Mouse (Mus musculus) inflammation-experienced regulatory T-cells, adult 6 months (primary cell): ENCODE data around the gene Ube2ql1. TPM values are rescaled to one million over a fixed set of nuclear protein-coding genes. Genes with fewer than 3 reads are reported as not detected.

Experiments
- ATAC-seq: one replicate; pipeline ENCODE4 v1.8.0; 2017
- polyA plus RNA-seq, 3 experiments: library from polyadenylated mRNA; unstranded; fragments of 100-300 nt; shearing (Covaris generic); gene quantifications; one replicate each; pipeline ENCODE4 v1.2.1; 2017

The Ube2ql1 gene
- polyA plus RNA-seq, 3 experiments from 2014 or later: not detected

DNA sequence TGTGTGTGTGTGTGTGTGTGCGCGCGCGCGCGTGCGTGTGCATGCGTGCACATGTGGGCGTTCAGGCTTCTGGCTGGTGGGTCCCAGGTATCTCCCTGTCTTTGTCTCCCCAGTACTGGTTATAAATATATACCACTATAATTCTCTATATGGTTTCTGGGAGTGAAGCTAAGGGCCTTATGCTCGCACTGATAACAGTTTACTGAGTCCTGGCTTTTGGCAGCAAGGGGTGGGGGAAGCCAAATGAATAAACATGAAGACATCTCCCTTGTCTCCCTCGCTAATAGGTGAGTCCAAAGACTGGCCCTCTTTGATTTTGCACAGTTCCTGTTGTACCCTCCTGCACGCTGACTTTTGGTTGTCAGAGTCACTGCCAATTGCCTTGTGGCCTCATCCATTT, 32.2 kb downstream of the Ube2ql1 start:
- ATAC-seq: no peak

- ATAC-seq: no peak
Observed at GRCm38 (mm10) chr13:69706919-69707318, 32.8 kb downstream of the Ube2ql1 start.

GRCm38 (mm10) chr13:69703505-69703904, 36.2 kb downstream of the Ube2ql1 start:
- ATAC-seq: no peak

DNA sequence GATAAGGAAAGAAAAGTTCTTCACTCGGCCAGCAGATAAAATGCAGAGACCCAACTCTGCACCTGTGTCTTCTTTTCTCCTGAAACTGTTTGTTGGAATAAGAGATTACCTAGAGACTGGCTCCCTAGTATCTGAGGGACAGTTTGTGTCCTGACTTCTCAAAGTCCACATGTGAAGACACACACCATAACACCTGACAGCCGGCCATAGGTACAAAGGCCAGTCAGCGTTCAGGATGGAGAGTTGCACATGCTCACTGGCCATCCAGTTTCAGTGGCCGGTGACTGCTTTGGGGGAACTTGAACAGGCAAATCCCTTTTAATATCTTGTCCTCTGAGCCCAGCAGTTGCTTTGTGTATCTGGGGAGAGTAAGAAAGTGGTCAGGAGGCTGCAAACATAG, 38.3 kb downstream of the Ube2ql1 start:
- ATAC-seq: no peak

DNA sequence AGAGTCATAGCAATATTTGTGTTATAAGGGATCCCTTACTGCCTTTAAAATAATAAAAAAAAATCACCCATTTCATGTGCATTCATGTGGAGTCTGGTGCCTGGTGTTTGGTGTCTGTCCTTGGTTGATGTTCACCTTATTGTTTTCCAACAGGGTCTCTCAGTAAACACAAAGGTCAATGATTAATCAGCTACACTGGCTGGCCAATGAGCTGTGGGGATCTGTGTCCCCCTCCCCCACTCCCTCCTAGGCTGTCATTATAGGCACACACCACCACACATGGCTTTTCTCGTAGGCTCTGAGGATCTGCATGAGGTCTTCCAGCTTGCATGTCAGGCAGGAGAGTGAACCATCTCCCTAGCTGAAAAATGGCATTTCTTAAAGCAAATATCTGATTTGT, 38.9 kb downstream of the Ube2ql1 start:
- no peak for ATAC-seq

DNA sequence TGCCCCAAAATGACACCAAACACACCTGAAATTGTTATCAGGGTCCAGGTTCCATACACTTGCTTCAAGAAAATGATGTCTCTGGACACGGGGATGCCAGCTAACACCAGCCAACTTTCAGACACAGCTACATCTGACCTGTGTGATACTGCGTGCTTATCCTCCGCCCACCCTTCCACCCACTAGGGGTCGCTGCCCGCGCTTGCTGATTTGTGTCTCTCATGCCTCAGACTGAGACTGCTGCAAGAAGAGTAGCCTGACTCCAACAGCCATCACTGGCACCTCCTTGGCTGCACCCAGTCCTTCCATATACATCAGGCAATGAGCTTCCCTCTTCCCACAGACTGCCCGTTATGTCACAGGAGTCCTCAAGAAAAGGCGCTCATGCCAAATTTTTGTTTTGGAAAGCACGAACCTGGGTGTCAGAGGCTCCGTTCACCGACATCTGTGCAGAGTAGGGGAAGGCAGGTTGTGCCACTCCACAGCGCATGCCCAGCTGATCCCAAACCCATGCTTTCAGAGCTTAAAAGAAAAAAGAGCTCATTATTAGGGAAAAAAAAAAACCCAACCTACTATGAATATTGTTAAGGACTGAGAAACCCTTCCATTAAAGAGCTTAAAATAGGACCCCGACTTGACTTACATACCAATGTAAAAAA, 43.2 kb downstream of the Ube2ql1 start:
- no peak for ATAC-seq

DNA sequence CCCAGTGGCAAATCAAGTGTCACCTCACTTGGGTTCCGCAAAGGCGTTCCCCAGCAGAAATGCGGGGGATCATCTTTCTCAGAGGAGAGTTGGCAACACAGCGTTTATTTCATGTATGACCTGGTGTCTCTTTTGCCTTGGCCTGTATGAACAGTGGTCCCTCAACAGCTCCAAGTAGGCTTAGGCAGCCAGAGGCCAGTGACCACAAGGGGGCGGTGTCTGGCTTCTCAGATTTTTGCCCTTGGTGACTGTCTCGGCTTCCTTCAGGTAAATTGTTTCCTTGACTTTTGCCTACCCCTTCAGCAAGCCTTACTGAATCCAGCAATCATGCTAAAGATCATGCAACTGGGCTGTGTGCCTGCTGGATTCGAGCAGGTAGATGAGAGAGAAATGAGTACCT, 48.6 kb downstream of the Ube2ql1 start:
- ATAC-seq: no peak

GRCm38 (mm10) chr13:69687023-69687422, 52.7 kb downstream of the Ube2ql1 start:
- no peak for ATAC-seq

GRCm38 (mm10) chr13:69685406-69685818, 54.3 kb downstream of the Ube2ql1 start:
- no peak for ATAC-seq

DNA sequence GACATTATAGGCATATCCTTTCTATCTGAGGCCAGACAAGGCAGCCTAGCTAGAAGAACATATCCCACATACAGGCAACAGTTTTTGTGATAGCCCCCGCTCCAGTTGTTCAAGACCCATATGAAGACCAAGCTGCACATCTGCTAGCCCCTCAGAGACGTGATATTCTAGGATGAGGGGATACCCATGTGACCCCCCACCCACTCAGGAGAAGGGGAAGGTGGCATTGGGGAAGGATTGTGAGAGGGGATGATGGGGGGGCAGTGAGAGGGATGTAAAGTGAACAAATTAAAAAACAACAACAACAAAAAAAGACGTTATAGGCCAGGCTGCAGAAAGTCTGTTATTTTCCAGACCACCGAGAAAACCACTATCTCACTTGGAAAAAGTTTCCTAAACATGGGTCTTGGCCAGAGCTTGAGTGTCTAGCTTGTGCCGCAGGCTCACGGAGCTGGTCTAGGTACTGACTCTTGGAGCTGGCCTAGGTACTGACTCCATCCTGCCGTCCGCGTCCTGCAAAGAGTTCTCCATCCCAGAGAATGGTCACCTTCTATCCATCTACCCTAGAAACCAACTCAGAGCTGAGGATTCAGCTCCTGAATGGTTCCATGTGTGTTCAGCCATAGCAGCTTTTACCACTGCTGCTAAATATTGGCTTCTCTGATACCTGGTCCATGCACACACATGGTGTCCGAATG, 65.6 kb downstream of the Ube2ql1 start:
- ATAC-seq: no peak

GRCm38 (mm10) chr13:69673197-69673920, 66.3 kb downstream of the Ube2ql1 start:
- no peak for ATAC-seq

GRCm38 (mm10) chr13:69672565-69672964, 67.1 kb downstream of the Ube2ql1 start:
- no peak for ATAC-seq

- ATAC-seq: no peak
Observed at GRCm38 (mm10) chr13:69672121-69672520, 67.6 kb downstream of the Ube2ql1 start.

DNA sequence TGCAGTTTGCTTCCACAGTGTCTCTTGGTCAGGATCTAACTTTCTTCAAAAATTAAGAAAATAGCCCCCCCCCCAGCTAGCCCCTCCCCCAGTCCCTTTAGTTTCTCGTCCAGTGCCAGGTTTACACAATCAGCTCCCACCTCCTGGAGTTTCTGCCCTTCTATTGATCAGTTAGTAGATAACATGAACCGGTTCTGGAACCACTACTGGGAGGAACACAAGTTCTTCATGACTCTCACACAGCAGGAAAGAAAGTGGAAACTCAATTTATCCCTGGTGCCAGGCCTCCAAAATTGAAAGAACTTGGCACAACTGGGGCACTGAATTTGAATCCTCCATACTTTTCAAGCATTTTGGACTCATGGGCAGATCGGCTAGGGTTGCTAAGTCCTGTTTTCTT, 85.2 kb downstream of the Ube2ql1 start:
- no peak for ATAC-seq

Other genes with a start within 250 kb of the Ube2ql1 start
- 10 to 100 TPM; 17.2 to 38.5 (median 30.6) TPM for gene Nsun2, start 206.1 kb downstream of the Ube2ql1 start, polyA plus RNA-seq
- gene Tent4a, start 205.3 kb downstream of the Ube2ql1 start, polyA plus RNA-seq: 1 to 10 TPM; 3.7 to 5.8 (median 4.9) TPM
- gene Srd5a1, start 128.4 kb downstream of the Ube2ql1 start, polyA plus RNA-seq: 1 to 10 TPM in 2 of 3 experiments, under 1 TPM in 1; 0.85 to 1.6 (median 1.2) TPM
- 100 to 1,000 TPM; 175 to 199 (median 178) TPM for gene Med10, start 62.5 kb upstream of the Ube2ql1 start, polyA plus RNA-seq